Mouse (Mus musculus) ES-E14 (cell line): ENCODE data around the gene Gm9944.

Source experiments
- MAFK ChIP-seq: IDR thresholded peaks from 2 replicates; pipeline ENCODE4 v1.6.1; 2014; ENCODE audit warnings: mild to moderate bottlenecking, low read depth, low read length, inconsistent platforms; ENCODE audit not compliant: insufficient read depth
- ZC3H11A ChIP-seq: IDR thresholded peaks from 2 replicates; pipeline ENCODE4 v1.6.1; 2012; ENCODE audit warnings: low read depth, mild to moderate bottlenecking, inconsistent platforms, low read length, borderline replicate concordance

GRCm38 (mm10) chr4:144438672-144439071 lies 14.4 kb downstream of the Gm9944 start, which contains the start of gene 1700012P22Rik:
- TF ChIP-seq MAFK: no peak
- no peak for TF ChIP-seq ZC3H11A
